Mouse (Mus musculus) hindbrain, embryonic 13.5 days (tissue): ENCODE measurements around the gene Ncor1. TPM values are rescaled to one million over a fixed set of nuclear protein-coding genes. Genes with fewer than 3 reads are reported as not detected.
"Not testable (repeated sequence)": the region's sequence is repeated elsewhere in the genome, so short reads cannot be mapped to it uniquely, and the experiment has no call there.

Source experiments
- ATAC-seq: fragments of 200-750 bp; cut with Nextera tagmentation; 2 replicates; pipeline ENCODE4 v1.8.0; 2017; ENCODE audit warnings: moderate TSS enrichment; ENCODE audit not compliant: low FRiP score
- H3K27ac ChIP-seq: fragments of 300-500 bp; sonication (generic); 2 replicates; pipeline ENCODE4 v1.5.1; 2015; ENCODE audit warnings: inconsistent platforms, mild to moderate bottlenecking, moderate library complexity
- H3K27me3 ChIP-seq: fragments of 300-500 bp; sonication (generic); 2 replicates; pipeline ENCODE4 v1.6.1; 2015; ENCODE audit warnings: mild to moderate bottlenecking, inconsistent platforms
- H3K36me3 ChIP-seq: fragments of 300-500 bp; sonication (generic); 2 replicates; pipeline ENCODE4 v1.6.1; 2015; ENCODE audit warnings: mild to moderate bottlenecking, inconsistent platforms
- H3K4me1 ChIP-seq: fragments of 300-500 bp; sonication (generic); replicated peaks from 2 replicates; pipeline ENCODE4 v1.6.1; 2015; ENCODE audit warnings: inconsistent platforms
- H3K4me2 ChIP-seq: fragments of 300-500 bp; sonication (generic); 2 replicates; pipeline ENCODE4 v1.6.1; 2015; ENCODE audit warnings: inconsistent platforms, mild to moderate bottlenecking, moderate library complexity
- H3K4me3 ChIP-seq: fragments of 300-500 bp; sonication (generic); 2 replicates; pipeline ENCODE4 v1.5.1; 2015; ENCODE audit warnings: mild to moderate bottlenecking, inconsistent platforms
- H3K9ac ChIP-seq: fragments of 300-500 bp; sonication (generic); 2 replicates; pipeline ENCODE4 v1.6.1; 2015; ENCODE audit warnings: mild to moderate bottlenecking, inconsistent platforms
- H3K9me3 ChIP-seq: fragments of 300-500 bp; sonication (generic); 2 replicates; pipeline ENCODE4 v1.6.1; 2016; ENCODE audit warnings: inconsistent platforms
- WGBS: fragments of 180-500 bp; shearing (Covaris S2); methylation state at CpG from one replicate; pipeline ENCODE4 v1.1.7; 2015; 5-methylcytosine and 5-hydroxymethylcytosine counted together
- polyA plus RNA-seq: library from polyadenylated mRNA; unstranded; fragments of >200 nt; fragmentation: Nextera tagmentation; extraction: Ambion mirVana; gene quantifications from 2 replicates; pipeline ENCODE4 v1.2.1, GENCODE M21; 2015

Gene Ncor1
- polyA plus RNA-seq, 1 experiment from 2014 or later, result 170 TPM

DNA sequence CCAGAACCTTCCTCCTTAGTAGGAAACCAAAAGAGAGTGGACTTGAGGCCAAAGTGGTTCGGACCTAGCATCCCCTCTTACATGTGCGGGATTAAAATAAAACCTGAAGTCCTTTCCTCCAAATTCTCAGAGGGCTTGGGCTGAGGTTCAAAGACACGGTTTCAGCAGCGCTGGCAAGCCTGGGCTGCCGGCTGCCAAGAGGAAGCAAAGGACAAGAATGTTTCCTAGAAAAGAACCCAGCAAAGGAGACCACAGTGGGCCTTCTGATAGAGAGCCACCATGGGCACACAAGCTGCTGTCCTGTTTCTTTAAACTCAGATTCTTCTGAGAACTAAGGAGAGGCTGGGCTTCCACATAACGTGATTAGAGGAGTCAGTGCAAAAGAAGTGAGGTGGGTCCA lies 20.6 kb upstream of the Ncor1 start:
- Histone ChIP-seq H3K4me3 (no peak overlapping the region), H3K36me3 (no peaks in the 10 kb centered on the region), H3K9ac (no peak overlapping the region), H3K4me1 (0 out of 2 replicates have a peak, but pooled peaks cover 2% of the 10 kb centered on the region), H3K4me2 (no peak overlapping the region), H3K27me3 (no peaks in the 10 kb centered on the region), H3K9me3 (no peaks in the 10 kb centered on the region), H3K27ac (peak overlapping the region; percentile 13; the same call in 1 of the 2 replicates)
- ATAC-seq, result no peak
- WGBS, result 88% methylated on average over 6 of the region's 6 CpGs

- no peaks in the 10 kb centered on the region for H3K27me3 ChIP-seq
- no peak overlapping the region for H3K27ac ChIP-seq
- no peak overlapping the region for H3K4me2 ChIP-seq
- 0 out of 2 replicates have a peak, but pooled peaks cover 2% of the 10 kb centered on the region for H3K4me1 ChIP-seq
- 97% methylated on average over 4 of the region's 4 CpGs for WGBS
- H3K9me3 ChIP-seq, result no peaks in the 10 kb centered on the region
- H3K36me3 ChIP-seq, result no peaks in the 10 kb centered on the region
- H3K9ac ChIP-seq, result no peak overlapping the region
- no peak for ATAC-seq
- H3K4me3 ChIP-seq, result no peak overlapping the region
Measured at GRCm38 (mm10) chr11:62476156-62476555, 17.8 kb upstream of the Ncor1 start.

DNA sequence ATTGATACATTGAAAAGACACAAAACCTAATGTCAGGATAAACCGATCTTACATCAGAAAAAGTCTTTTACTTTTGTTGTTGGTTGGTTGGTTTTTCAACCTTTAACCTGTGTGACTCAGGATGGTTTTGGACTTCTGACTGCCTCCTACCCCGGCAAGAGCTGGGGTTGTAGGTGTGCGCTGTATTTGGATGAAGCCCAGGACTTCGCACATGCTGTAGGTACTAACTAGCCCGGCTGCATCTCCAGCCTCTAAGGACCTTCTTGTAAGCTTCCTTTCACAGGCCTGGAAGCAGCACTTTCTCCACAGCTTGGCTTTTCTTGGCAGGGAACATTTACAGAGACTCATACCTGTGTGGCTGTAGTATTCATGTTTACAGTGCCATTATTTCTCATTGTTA lies 15.2 kb upstream of the Ncor1 start:
- no peak overlapping the region for H3K4me2 ChIP-seq
- no peaks in the 10 kb centered on the region for H3K9me3 ChIP-seq
- H3K27me3 ChIP-seq, result no peaks in the 10 kb centered on the region
- no peak overlapping the region for H3K9ac ChIP-seq
- 94% methylated on average over 5 of the region's 5 CpGs for WGBS
- no peak overlapping the region for H3K4me3 ChIP-seq
- H3K27ac ChIP-seq, result no peak overlapping the region
- no peaks in the 10 kb centered on the region for H3K36me3 ChIP-seq
- no peak for ATAC-seq
- no peaks in the 10 kb centered on the region for H3K4me1 ChIP-seq

DNA sequence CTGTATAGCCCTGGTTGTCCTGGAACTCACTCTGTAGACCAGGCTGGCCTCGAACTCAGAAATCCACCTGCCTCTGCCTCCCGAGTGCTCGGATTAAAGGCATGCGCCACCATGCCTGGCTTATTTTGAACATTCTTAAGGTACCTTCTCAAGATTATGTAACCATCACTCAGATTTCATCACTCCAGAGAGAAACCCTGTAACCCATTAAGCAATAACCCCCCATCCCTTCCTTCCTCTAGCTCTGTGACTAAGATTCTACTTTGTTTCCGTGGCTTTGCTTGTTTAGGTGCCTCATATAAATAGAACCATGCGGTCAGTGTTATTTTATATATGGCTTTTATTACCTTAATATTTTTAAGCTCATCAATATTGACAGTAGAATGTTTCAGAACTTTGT lies 12.1 kb upstream of the Ncor1 start:
- no peak for ATAC-seq

GRCm38 (mm10) chr11:62467289-62467688 lies 8.9 kb upstream of the Ncor1 start:
- H3K4me2 ChIP-seq, H3K27ac ChIP-seq, H3K36me3 ChIP-seq, H3K9me3 ChIP-seq, H3K4me1 ChIP-seq, ATAC-seq, H3K4me3 ChIP-seq, H3K27me3 ChIP-seq, H3K9ac ChIP-seq: not testable (repeated sequence)

More for the DNA sequence above, 12.1 kb upstream of the Ncor1 start:
- H3K36me3 ChIP-seq, result no peaks in the 10 kb centered on the region
- 97% methylated on average over 6 of the region's 6 CpGs for WGBS
- no peak overlapping the region for H3K4me3 ChIP-seq
- H3K4me2 ChIP-seq, result no peak overlapping the region
- no peaks in the 10 kb centered on the region for H3K27me3 ChIP-seq
- H3K9me3 ChIP-seq, result no peaks in the 10 kb centered on the region
- no peak overlapping the region for H3K9ac ChIP-seq
- no peaks in the 10 kb centered on the region for H3K4me1 ChIP-seq
- H3K27ac ChIP-seq, result no peak overlapping the region

DNA sequence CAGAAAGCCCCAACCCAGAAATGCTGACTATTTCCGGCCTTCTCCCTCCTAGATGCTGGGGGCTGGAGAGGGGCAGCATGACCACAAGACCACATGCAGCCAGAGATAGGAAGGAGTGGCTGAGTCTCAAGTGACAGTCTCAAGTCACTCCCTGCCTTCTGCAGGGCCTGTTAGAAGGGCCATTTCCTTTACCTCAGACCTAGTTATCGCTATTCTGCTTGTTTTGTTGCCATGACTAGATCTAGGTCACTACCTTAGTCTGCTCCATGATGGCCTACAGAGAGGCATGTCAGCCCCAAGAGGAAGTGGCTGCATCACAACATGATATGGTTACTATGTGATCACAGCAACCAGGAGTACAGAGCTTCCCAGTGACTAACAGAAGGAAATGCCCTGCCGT lies 8.2 kb upstream of the Ncor1 start:
- Histone ChIP-seq H3K27me3 (no peaks in the 10 kb centered on the region), H3K9ac (no peak overlapping the region), H3K4me1 (no peaks in the 10 kb centered on the region), H3K4me3 (no peak overlapping the region), H3K4me2 (no peak overlapping the region), H3K27ac (no peak overlapping the region), H3K9me3 (no peaks in the 10 kb centered on the region), H3K36me3 (no peaks in the 10 kb centered on the region)
- 89% methylated on average over 3 of the region's 3 CpGs for WGBS
- no peak for ATAC-seq

GRCm38 (mm10) chr11:62465849-62466248 lies 7.5 kb upstream of the Ncor1 start:
- H3K4me2 ChIP-seq, result no peak overlapping the region
- no peak overlapping the region for H3K9ac ChIP-seq
- no peak for ATAC-seq
- no peaks in the 10 kb centered on the region for H3K9me3 ChIP-seq
- no peak overlapping the region for H3K27ac ChIP-seq
- no peaks in the 10 kb centered on the region for H3K4me1 ChIP-seq
- H3K36me3 ChIP-seq, result no peaks in the 10 kb centered on the region
- WGBS, result 94% methylated on average over 3 of the region's 3 CpGs
- no peak overlapping the region for H3K4me3 ChIP-seq
- H3K27me3 ChIP-seq, result no peaks in the 10 kb centered on the region

GRCm38 (mm10) chr11:62464696-62465095 lies 6.4 kb upstream of the Ncor1 start:
- no peaks in the 10 kb centered on the region for H3K36me3 ChIP-seq
- no peak overlapping the region for H3K9ac ChIP-seq
- H3K4me1 ChIP-seq, result no peaks in the 10 kb centered on the region
- no peaks in the 10 kb centered on the region for H3K27me3 ChIP-seq
- no peak for ATAC-seq
- no peak overlapping the region for H3K4me2 ChIP-seq
- no peak overlapping the region for H3K27ac ChIP-seq
- 95% methylated on average over 3 of the region's 3 CpGs for WGBS
- H3K9me3 ChIP-seq, result no peaks in the 10 kb centered on the region
- no peak overlapping the region for H3K4me3 ChIP-seq

- Histone ChIP-seq H3K4me3 (no peak overlapping the region), H3K9ac (no peak overlapping the region), H3K9me3 (no peaks in the 10 kb centered on the region), H3K4me1 (peaks cover 9% of the 10 kb centered on the region), H3K27me3 (no peaks in the 10 kb centered on the region), H3K27ac (no peak overlapping the region), H3K4me2 (no peak overlapping the region), H3K36me3 (no peaks in the 10 kb centered on the region)
- WGBS, result 53% methylated on average over 2 of the region's 2 CpGs
- ATAC-seq, result no peak
Measured at GRCm38 (mm10) chr11:62463225-62463915, 5.0 kb upstream of the Ncor1 start.

DNA sequence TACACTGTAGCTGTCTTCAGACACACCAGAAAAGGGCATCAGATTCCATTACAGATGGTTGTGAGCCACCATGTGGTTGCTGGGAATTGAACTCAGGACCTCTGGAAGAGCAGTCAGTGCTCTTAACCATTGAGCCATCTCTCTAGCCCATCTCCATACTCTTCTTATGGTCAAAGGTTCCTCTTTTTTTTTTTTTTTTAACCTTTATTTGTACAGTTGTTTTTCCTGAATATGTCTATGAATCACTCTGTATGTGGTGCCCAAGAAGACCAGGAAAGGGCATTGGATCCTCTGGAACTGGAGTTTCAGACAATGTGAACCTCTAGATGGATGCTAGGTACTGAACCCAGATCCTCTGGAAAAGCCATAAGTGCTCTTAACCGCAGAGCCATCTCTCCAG lies 4.2 kb upstream of the Ncor1 start:
- not testable (repeated sequence) for H3K36me3 ChIP-seq, H3K27ac ChIP-seq, H3K9me3 ChIP-seq, ATAC-seq, H3K4me3 ChIP-seq, H3K27me3 ChIP-seq, H3K4me1 ChIP-seq, H3K4me2 ChIP-seq, H3K9ac ChIP-seq
- 95% methylated on average over 1 of the region's 1 CpGs for WGBS

GRCm38 (mm10) chr11:62458780-62459179 lies 439 bp upstream of the Ncor1 start:
- ATAC-seq, result no peak
- H3K9me3 ChIP-seq, result no peaks in the 10 kb centered on the region
- H3K27ac ChIP-seq, result peak overlapping the region; percentile 98
- WGBS, result 2% methylated on average over 9 of the region's 9 CpGs
- no peaks in the 10 kb centered on the region for H3K36me3 ChIP-seq
- peak overlapping the region; percentile 98 for H3K9ac ChIP-seq
- no peaks in the 10 kb centered on the region for H3K27me3 ChIP-seq
- H3K4me1 ChIP-seq, result peaks cover 21% of the 10 kb centered on the region
- H3K4me3 ChIP-seq, result peak overlapping the region; percentile 93
- peak overlapping the region; percentile 92 for H3K4me2 ChIP-seq

DNA sequence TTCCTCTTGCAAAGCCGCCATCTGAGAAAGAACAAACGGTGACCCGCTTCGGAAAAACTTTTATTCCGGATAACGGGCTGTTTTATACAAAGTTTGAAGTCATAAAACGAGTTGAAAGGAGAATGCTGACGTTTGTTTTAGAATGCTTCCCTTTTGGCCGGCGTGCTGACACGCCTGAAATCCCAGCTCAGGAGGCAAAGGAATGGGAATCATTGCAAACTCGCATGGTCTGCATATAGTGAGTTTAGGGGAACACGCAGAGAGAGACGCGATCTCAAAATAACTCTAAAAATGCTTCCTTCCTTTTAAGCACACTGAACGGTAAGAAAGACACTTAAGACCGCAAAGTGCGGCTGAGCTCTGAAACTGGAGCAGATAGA lies 460 bp downstream of the Ncor1 start:
- WGBS, result 0% methylated on average over 18 of the region's 18 CpGs
- no peaks in the 10 kb centered on the region for H3K9me3 ChIP-seq
- H3K4me2 ChIP-seq, result peak overlapping the region; percentile 92
- peak overlapping the region; percentile 98 for H3K9ac ChIP-seq
- H3K27ac ChIP-seq, result peak overlapping the region; percentile 98
- H3K4me3 ChIP-seq, result peak overlapping the region; percentile 93
- H3K4me1 ChIP-seq, result peaks cover 23% of the 10 kb centered on the region
- no peaks in the 10 kb centered on the region for H3K36me3 ChIP-seq
- no peaks in the 10 kb centered on the region for H3K27me3 ChIP-seq
- ATAC-seq, result no peak

- Histone ChIP-seq H3K4me1 (peaks cover 23% of the 10 kb centered on the region), H3K27me3 (no peaks in the 10 kb centered on the region), H3K27ac (peak overlapping the region; percentile 98), H3K9ac (peak overlapping the region; percentile 98), H3K9me3 (no peaks in the 10 kb centered on the region), H3K4me3 (peak overlapping the region; percentile 93), H3K36me3 (no peaks in the 10 kb centered on the region), H3K4me2 (peak overlapping the region; percentile 92)
- WGBS, result under 1% methylated on average over 67 of the region's 73 CpGs
- ATAC-seq, result peak; percentile 92
Measured at GRCm38 (mm10) chr11:62457241-62457890, 975 bp downstream of the Ncor1 start.
